Mouse (Mus musculus) hindbrain, postnatal 0 days (tissue): ENCODE results near the gene Obscn. TPM values are rescaled to one million over a fixed set of nuclear protein-coding genes. Genes with fewer than 3 reads are reported as not detected.

Experiments
- ATAC-seq: fragments of 200-750 bp; cut with Nextera tagmentation; 2 replicates; pipeline ENCODE4 v1.8.0; 2017; ENCODE audit warnings: mild to moderate bottlenecking, moderate TSS enrichment, moderate library complexity
- DNase-seq: peaks from one replicate; pipeline ENCODE4 v3.0.0-alpha.2; 2015; ENCODE audit warnings: low spot score
- H3K27ac ChIP-seq: fragments of 300-500 bp; sonication (generic); 2 replicates; pipeline ENCODE4 v1.5.1; 2014; ENCODE audit warnings: mild to moderate bottlenecking
- H3K27me3 ChIP-seq: fragments of 300-500 bp; sonication (generic); 2 replicates; pipeline ENCODE4 v1.6.1; 2014; ENCODE audit warnings: low read length, mixed read lengths; ENCODE audit not compliant: insufficient read depth
- H3K36me3 ChIP-seq: fragments of 300-500 bp; sonication (generic); 2 replicates; pipeline ENCODE4 v1.6.1; 2014; ENCODE audit warnings: low read length, mixed read lengths; ENCODE audit not compliant: insufficient read depth
- H3K4me1 ChIP-seq: fragments of 300-500 bp; sonication (generic); 2 replicates; pipeline ENCODE4 v1.6.1; 2014; ENCODE audit warnings: antibody characterized with exemption, low read length, mixed read lengths; ENCODE audit not compliant: insufficient read depth
- H3K4me2 ChIP-seq: fragments of 300-500 bp; sonication (generic); 2 replicates; pipeline ENCODE4 v1.6.1; 2014; ENCODE audit warnings: low read depth, mild to moderate bottlenecking, low read length, moderate library complexity, mixed read lengths
- H3K4me3 ChIP-seq: fragments of 300-500 bp; sonication (generic); 2 replicates; pipeline ENCODE4 v1.5.1; 2014; ENCODE audit warnings: low read length
- H3K9ac ChIP-seq: fragments of 300-500 bp; sonication (generic); replicated peaks from 2 replicates; pipeline ENCODE4 v1.6.1; 2014; ENCODE audit warnings: mild to moderate bottlenecking, low read length, moderate library complexity, mixed read lengths
- H3K9me3 ChIP-seq: fragments of 300-500 bp; sonication (generic); 2 replicates; pipeline ENCODE4 v1.6.1; 2016; ENCODE audit warnings: low read length, mixed read lengths
- CTCF ChIP-seq: IDR thresholded peaks from 2 replicates; pipeline ENCODE4 v1.5.1; 2016; ENCODE audit warnings: antibody characterized with exemption, control low read depth, low read depth
- WGBS: fragments of 180-500 bp; shearing (Covaris S2); extraction: QIAGEN DNeasy Blood & Tissue Kit; methylation state at CpG from one replicate; pipeline ENCODE4 v1.1.7; 2014; 5-methylcytosine and 5-hydroxymethylcytosine counted together
- polyA plus RNA-seq: library from polyadenylated mRNA; unstranded; fragments of >200 nt; fragmentation: Nextera tagmentation; extraction: Ambion mirVana; gene quantifications from 2 replicates; pipeline ENCODE4 v1.2.1, GENCODE M21; 2015
- total RNA-seq: library from RNA; depleted of rRNA; stranded (reverse); fragments of >200 nt; gene quantifications from 2 replicates; pipeline ENCODE4 v1.2.3, GENCODE M21; 2014; rRNA removed

Gene Obscn
- total RNA-seq, result 2.3 and 2.8 TPM in 2 replicates
- polyA plus RNA-seq, result 0.30 and 0.41 TPM in 2 replicates

GRCm38 (mm10) chr11:59135904-59136452, at the start of gene Obscn:
Obscn (minus strand) TSS chr11:59136402.
- no peaks in the 10 kb centered on the region for H3K9me3 ChIP-seq
- H3K9ac ChIP-seq, result peak within 1 kb of the TSS; percentile 30; the same call in 1 of the 2 replicates
- H3K36me3 ChIP-seq, result no peaks in the 10 kb centered on the region
- H3K27ac ChIP-seq, result no peak within 1 kb of the TSS
- no peak for TF ChIP-seq CTCF
- peaks cover 37% of the 10 kb centered on the region for H3K27me3 ChIP-seq
- WGBS, result 17% methylated on average over 44 of the region's 44 CpGs
- peak within 1 kb of the TSS; percentile 30 for H3K4me3 ChIP-seq
- peak within 1 kb of the TSS; percentile 51 for H3K4me2 ChIP-seq
- DNase-seq (peak; percentile 8), ATAC-seq (peak; percentile 24; the same call in 1 of the 2 replicates)
- H3K4me1 ChIP-seq, result no peaks in the 10 kb centered on the region

GRCm38 (mm10) chr11:59185490-59185889, 49.3 kb upstream of the Obscn start:
- no peak for ATAC-seq
- no peak for TF ChIP-seq CTCF
- DNase-seq, result no peak
- H3K9ac ChIP-seq, result no peak overlapping the region
- no peaks in the 10 kb centered on the region for H3K9me3 ChIP-seq
- H3K4me2 ChIP-seq, result no peak overlapping the region
- 86% methylated on average over 5 of the region's 5 CpGs for WGBS
- H3K4me3 ChIP-seq, result no peak overlapping the region
- peaks cover 4% of the 10 kb centered on the region; the same call in 1 of the 2 replicates for H3K4me1 ChIP-seq
- H3K27ac ChIP-seq, result no peak overlapping the region
- no peaks in the 10 kb centered on the region for H3K27me3 ChIP-seq
- H3K36me3 ChIP-seq, result peaks cover 22% of the 10 kb centered on the region

- Histone ChIP-seq H3K9ac (no peak overlapping the region), H3K36me3 (peaks cover 22% of the 10 kb centered on the region), H3K9me3 (no peaks in the 10 kb centered on the region), H3K27ac (no peak overlapping the region), H3K27me3 (no peaks in the 10 kb centered on the region), H3K4me2 (no peak overlapping the region), H3K4me3 (no peak overlapping the region), H3K4me1 (no peaks in the 10 kb centered on the region)
- ATAC-seq, result peak; percentile 42; the same call in 1 of the 2 replicates
- peak; percentile 77 for DNase-seq
- TF ChIP-seq CTCF, result peak; percentile 89
- WGBS, result 26% methylated on average over 3 of the region's 3 CpGs
These were observed 47.6 kb upstream of the Obscn start for GRCm38 (mm10) chr11:59183821-59184220.

- Histone ChIP-seq H3K9ac (no peak within 1 kb of the TSS), H3K27me3 (peaks cover 8% of the 10 kb centered on the region), H3K9me3 (no peaks in the 10 kb centered on the region), H3K27ac (no peak within 1 kb of the TSS), H3K4me2 (no peak within 1 kb of the TSS), H3K4me1 (no peaks in the 10 kb centered on the region), H3K4me3 (no peak within 1 kb of the TSS), H3K36me3 (peaks cover 22% of the 10 kb centered on the region)
- DNase-seq, result peak; percentile 16
- ATAC-seq, result no peak; the same call in 1 of the 2 replicates
- 37% methylated on average over 3 of the region's 3 CpGs for WGBS
- TF ChIP-seq CTCF, result no peak
These were observed 46.7 kb upstream of the Obscn start, which contains the start of gene Gjc2 for GRCm38 (mm10) chr11:59182864-59183331. Gjc2 (minus strand) TSS chr11:59183213.

- Histone ChIP-seq H3K27ac (no peak overlapping the region), H3K4me3 (peak overlapping the region; percentile 15; the same call in 1 of the 2 replicates), H3K36me3 (no peaks in the 10 kb centered on the region), H3K27me3 (peaks cover 44% of the 10 kb centered on the region), H3K9ac (no peak overlapping the region), H3K4me2 (no peak overlapping the region), H3K4me1 (no peaks in the 10 kb centered on the region), H3K9me3 (no peaks in the 10 kb centered on the region)
- WGBS, result 10% methylated on average over 34 of the region's 34 CpGs
- DNase-seq, result no peak
- TF ChIP-seq CTCF, result no peak
- 0 out of 2 replicates have a peak, but pooled peaks have one; percentile 14 for ATAC-seq
These were observed 40.7 kb upstream of the Obscn start for GRCm38 (mm10) chr11:59176921-59177320.

GRCm38 (mm10) chr11:59176475-59176874, 40.3 kb upstream of the Obscn start:
- no peak for ATAC-seq
- DNase-seq, result no peak
- no peaks in the 10 kb centered on the region for H3K4me1 ChIP-seq
- H3K27ac ChIP-seq, result no peak overlapping the region
- no peaks in the 10 kb centered on the region for H3K9me3 ChIP-seq
- no peak overlapping the region for H3K9ac ChIP-seq
- peak overlapping the region; percentile 15 for H3K4me3 ChIP-seq
- H3K27me3 ChIP-seq, result peaks cover 44% of the 10 kb centered on the region
- WGBS, result 3% methylated on average over 46 of the region's 48 CpGs
- no peak overlapping the region for H3K4me2 ChIP-seq
- no peaks in the 10 kb centered on the region for H3K36me3 ChIP-seq
- no peak for TF ChIP-seq CTCF
